Mouse (Mus musculus): ENCODE results near the gene Bud31.
"Not testable (repeated sequence)": the region's sequence is repeated elsewhere in the genome, so short reads cannot be mapped to it uniquely, and the experiment has no call there.

Gene Bud31

GRCm38 (mm10) chr5:145129124-145129523, 11.0 kb upstream of the Bud31 start:
- no peak for DNase-seq (ENCODE audit: low spot score)

- DNase-seq (ENCODE audit: low spot score), result not testable (repeated sequence)
Observed at GRCm38 (mm10) chr5:145129773-145130172, 10.4 kb upstream of the Bud31 start.

DNA sequence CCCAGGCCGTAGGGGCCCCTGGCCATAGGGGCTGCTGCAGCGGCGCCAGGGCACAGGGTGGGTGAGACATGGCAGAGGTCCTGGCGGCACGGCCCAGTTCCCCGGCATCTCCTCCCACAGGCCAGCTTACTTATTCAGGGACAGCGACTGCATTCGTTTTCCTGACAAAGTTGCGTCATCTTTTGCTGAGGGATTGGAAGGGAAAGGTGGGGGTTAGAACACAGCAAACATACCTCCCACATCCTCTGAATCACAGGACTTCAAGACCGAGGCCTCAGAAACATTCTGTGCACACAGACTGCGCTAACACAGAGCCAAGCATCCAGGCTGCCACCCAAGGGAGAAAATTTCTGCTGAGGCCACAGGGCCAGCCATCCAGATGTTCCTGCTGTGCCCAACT, 10.0 kb upstream of the Bud31 start:
- DNase-seq (ENCODE audit: low spot score), result no peak

GRCm38 (mm10) chr5:145130995-145131394, 9.2 kb upstream of the Bud31 start:
- DNase-seq (ENCODE audit: low spot score), result no peak

DNA sequence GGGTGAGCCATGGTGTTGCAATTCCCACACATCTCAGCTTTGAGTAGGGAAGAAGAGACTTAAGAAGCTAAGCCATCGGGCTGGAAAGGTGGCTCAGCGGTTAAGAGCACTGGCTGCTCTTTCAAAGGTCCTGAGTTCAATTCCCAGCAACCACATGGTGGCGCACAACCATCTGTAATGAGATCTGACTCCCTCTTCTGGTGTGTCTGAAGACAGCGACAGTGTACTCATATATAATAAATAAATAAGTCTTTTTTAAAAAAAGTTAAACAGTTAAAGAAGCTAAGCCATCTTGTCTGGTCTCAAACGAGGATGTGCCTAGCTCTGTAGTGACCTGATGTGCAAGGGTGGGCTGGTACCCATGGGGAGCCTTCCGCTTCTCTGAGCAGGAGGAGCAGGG, 6.9 kb upstream of the Bud31 start:
- DNase-seq (ENCODE audit: low spot score), result not testable (repeated sequence)

DNA sequence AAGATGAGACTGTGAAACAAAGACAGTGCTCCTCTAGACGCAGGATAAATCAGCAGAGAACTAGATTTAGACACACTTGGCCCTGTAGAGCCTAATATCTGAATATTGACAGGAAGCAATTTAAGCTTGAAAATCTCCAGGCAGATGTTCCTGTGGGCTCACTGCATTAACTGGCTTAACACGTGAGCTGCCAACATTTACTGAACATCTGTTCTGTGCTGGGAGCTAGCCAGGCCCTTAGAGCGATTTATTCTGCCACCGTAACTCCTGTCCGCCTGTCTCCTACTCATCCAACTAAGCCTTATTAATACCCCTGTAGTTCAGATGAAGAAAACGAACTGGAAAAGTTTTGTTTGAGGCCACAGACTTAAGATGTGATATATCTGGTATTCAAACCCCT, 1.3 kb upstream of the Bud31 start:
- DNase-seq (ENCODE audit: low spot score), result no peak

DNA sequence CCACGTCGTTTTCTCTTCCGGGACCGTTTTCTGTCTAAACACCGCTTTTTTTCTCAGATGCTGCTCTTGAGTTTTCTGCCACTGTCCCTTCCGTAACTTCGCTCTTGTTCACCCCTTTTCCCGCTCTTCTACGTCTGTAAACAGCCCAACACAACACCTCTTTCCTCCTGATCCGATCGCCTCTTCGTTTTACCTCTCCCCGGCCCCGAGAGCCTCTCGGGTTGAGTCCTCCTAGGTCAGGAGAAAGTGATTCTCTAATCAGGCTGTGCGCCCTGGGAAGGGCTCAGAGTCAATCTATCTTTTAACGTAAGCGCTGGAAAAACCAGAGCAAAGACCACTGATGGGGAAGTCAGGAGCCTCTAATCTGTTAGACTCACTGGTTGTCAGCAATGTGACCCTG, 449 bp downstream of the Bud31 start:
- DNase-seq (ENCODE audit: low spot score), result no peak

DNA sequence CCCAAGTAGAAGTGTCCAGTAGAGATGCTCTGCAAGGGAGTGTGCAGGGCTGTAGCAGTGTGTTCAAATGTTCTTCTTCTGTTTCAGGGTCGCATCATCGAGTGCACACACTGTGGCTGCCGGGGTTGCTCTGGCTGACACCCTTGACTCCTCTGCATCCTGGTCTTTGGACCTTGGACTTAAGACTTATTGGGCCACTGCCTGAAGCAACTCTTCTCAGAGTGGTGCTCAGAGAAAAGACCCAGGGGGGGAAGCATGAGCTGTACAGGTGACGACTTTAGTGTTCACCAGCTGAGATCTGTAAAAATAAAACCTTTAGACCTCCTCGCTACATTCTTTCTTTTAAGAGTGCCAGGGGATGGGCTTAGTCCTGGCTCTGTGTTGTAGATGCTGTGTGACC, 7.6 kb downstream of the Bud31 start:
- DNase-seq (ENCODE audit: low spot score), result no peak

GRCm38 (mm10) chr5:145149294-145149693, 9.1 kb downstream of the Bud31 start:
- DNase-seq (ENCODE audit: low spot score), result no peak

GRCm38 (mm10) chr5:145152690-145153089, 12.5 kb downstream of the Bud31 start:
- DNase-seq (ENCODE audit: low spot score), result no peak

DNA sequence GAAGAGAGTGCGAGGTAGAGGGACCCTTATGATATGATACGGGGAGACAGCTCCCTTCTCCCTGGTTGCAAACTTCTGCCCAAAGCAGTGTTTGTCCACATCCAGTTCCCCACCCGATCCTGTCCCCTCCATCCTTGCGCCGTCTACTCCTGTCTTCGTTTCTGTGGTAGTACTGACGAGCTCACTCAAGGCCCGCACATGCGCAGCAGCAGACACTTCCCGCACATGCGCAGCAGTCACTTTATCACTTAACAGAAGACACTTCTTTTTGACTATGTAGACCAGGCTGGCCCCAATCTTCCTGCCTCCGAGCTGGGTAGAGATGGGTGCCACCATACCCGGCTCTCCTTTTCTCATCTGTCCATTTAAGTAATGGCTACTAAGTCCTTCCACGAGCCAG, 21.2 kb downstream of the Bud31 start:
- DNase-seq (ENCODE audit: low spot score), result no peak

DNA sequence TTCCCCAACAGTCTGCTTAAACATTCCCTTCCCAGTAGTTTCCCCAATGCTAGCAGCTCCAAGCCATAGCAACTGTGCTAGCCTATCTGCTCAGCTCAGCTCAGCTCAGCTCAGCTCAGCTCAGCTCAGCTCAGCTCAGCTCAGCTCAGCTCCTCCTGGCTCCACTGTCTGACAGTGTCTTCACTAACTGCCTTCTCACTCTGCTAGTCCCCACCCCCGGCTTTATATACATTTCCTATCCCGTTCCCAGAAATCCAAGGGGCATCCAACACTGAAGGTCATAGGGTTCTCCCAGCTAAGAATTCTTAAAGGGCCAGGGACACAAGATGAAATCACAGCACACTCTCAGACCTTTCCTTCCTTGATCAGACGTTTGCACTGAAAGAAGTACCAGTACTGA, 24.5 kb downstream of the Bud31 start:
- DNase-seq (ENCODE audit: low spot score), result no peak

- DNase-seq (ENCODE audit: low spot score), result no peak
Observed at GRCm38 (mm10) chr5:145165184-145165583, 25.0 kb downstream of the Bud31 start.

- DNase-seq (ENCODE audit: low spot score), result peak; percentile 96
Observed at GRCm38 (mm10) chr5:145166536-145167305, 26.6 kb downstream of the Bud31 start, which contains the start of the genes Ptcd1 and Cpsf4. Ptcd1 (minus strand) TSS chr5:145167108. Cpsf4 (plus strand) TSS chr5:145167213.

DNA sequence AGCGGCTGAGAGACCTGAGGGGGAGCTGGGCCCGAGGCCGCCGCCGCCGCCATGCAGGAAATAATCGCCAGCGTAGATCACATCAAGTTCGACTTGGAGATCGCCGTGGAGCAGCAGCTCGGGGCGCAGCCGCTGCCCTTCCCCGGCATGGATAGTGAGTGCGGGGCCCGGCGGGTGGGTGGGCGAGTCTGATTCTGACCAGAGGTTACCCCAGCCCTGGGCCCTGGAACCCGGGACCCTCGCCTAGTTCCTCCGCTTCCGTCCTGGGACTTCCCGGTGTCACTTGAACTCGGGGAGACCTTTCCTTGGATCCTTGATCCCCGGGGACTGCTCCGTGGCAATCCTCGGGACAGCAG, 27.1 kb downstream of the Bud31 start:
- no peak for DNase-seq (ENCODE audit: low spot score)

DNA sequence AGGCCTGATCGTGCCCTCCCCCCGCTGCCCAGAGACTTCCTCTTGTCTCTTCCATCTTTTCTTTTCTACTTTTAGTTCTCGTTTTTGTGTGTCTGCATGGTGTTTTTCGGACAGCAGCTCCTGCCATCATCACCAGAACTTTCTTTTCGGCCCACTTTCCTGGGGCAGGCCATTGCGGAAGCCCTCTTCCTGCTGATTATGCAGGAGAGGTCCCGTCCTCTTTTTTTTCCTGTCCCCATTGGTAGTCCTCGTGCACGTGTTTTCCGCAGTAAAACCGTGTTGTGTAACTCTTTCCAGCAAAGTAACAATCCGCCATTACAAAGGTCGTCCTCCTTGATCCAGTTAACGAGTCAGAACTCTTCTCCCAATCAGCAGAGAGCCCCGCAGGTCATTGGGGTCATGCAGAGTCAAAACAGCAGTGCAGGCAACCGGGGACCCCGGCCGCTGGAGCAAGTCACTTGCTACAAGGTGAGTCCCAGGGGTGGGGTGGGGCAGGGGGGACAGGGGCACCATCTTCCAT, 38.4 kb downstream of the Bud31 start:
- DNase-seq (ENCODE audit: low spot score), result no peak

DNA sequence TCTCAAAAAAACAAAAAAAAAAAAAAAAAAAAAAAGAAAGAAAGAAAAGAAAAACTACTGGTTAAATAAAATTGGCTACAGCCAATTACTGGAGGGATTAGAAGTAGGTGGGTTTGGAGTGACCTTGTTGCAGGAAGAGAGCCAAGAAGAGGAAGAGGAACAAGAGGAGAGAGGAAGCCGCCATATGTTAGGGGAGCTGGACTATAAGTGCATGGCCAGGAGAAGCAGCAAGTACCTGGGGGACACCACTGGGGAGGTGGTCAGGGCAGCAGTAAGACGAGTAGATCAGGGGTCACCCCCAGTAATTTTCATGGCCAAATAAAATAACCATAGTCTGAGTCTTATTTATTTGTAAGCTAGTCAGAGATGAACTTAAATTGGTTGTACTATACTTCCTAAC, 45.1 kb downstream of the Bud31 start:
- DNase-seq (ENCODE audit: low spot score), result no peak

DNA sequence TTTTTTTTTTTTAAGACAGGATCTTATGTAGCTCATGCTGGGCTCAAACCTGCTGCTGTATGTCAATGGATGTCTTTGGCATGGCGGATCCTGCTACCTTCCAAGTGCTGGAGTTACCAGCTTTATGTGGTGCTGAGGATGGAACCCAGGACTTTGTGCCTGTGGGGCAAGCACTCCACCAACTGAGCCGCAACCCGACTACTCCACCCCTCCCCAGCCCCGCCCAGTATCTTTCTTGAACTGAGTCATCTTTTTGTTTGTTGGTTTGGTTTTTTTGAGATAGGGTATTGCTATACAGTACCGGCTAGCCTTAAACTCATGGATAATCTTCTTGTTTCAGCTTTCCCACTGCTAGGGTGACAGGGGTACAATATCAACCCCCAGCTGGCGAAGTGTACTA, 49.3 kb downstream of the Bud31 start:
- no peak for DNase-seq (ENCODE audit: low spot score)

DNA sequence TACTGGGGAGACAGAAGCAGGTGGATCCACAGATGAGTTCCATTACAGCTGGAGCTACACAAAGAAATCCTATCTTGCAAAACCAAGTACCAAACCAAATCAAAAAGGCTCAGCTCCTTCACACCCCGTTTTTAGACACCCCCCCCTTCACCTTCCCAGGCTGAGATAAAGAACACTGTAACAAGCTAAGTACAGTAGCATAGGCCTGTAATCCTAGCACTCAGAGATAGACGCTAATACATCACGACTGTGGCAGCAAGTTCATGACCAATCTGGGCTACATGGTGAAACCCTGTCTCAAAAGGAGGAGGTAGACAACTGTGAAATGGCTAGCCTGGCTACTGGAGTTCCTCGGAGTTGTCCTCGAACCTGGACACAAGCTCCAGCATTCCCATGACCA, 50.2 kb downstream of the Bud31 start:
- no peak for DNase-seq (ENCODE audit: low spot score)

- DNase-seq (ENCODE audit: low spot score), result peak; percentile 85
Observed at GRCm38 (mm10) chr5:145190875-145191798, 51.0 kb downstream of the Bud31 start.

DNA sequence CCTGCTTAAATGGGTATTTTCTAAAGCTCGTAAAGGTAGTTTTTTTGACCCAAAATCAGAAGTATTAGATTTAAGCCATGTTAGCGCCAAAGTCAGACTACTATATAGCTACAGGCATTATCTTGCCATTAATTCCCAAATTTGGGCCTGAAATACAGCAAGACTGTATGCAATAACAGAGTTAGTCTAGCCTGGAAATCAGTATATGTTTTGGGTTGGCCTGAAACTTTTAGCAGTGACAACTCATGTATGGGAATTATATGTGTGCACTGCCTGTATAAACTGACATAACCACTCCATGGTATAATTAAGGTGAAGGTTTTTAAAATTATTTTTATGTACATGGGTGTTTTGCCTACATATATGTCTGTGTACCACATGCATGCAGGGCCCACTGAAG, 51.8 kb downstream of the Bud31 start, which contains the start of gene Atp5j2:
Gene Atp5j2, minus strand, starts transcription at position 101 of the 400 bp plus-strand sequence.
- no peak for DNase-seq (ENCODE audit: low spot score)

Data from urinary bladder, postnatal 25 days (tissue).